Mouse (Mus musculus) spleen, adult 2 months (tissue): ENCODE data around the gene Zfhx3.

Experiments
- CTCF ChIP-seq: fragments of 200-500 bp; IDR thresholded peaks from 2 replicates; pipeline ENCODE4 v1.5.1; 2011; ENCODE audit warnings: mild to moderate bottlenecking, inconsistent platforms; ENCODE audit not compliant: insufficient read depth, insufficient read length, insufficient replicate concordance; ENCODE audit errors: extremely low read depth
- POLR2A ChIP-seq: fragments of 200-500 bp; IDR thresholded peaks from 2 replicates; pipeline ENCODE4 v1.6.1; 2011; ENCODE audit warnings: low read depth, low read length, inconsistent platforms

DNA sequence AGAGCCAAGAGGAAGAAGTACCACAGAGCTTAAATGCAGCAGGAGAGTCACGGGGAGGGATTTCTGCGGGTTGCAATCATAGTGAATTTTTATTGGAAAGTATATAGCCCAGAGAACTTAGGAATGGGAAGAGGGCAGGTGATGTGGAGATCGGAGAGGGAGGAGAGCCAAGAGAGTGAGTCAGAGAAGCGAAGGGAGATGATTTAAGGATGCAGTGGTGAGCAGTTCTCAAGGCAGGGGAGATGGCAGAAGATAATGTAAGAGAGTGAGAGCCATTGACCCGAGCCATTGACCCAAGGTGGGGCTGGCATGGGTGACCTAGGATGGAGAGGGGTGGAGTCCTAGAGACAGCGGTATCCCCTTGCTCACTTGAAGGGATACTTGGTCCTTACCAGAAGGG is 838.3 kb downstream of the Zfhx3 start:
- TF ChIP-seq CTCF (no peak), POLR2A (no peak)
